Mouse (Mus musculus): ENCODE measurements at regions not wholly inside any gene's neighbourhood (a gene's known extent, or its start where the extent isn't known, plus 50 kb on each side); places are given as distances from the start of the nearest gene placed in this dataset.

GRCm38 (mm10) chr8:44692036-44692688, 243.1 kb upstream of the Fat1 start:
- no peak for TF ChIP-seq CTCF (IDR thresholded peaks at IDR 0.05; ENCODE audit: control insufficient read depth, insufficient read depth, insufficient replicate concordance, low read depth, low read length)
- TF ChIP-seq POLR2A (IDR thresholded peaks at IDR 0.05; ENCODE audit: control insufficient read depth, low read depth, low read length) = no peak
